Mouse (Mus musculus) CH12.LX (cell line): ENCODE results near the gene Pik3r4. TPM values are rescaled to one million over a fixed set of nuclear protein-coding genes. Genes with fewer than 3 reads are reported as not detected.
"Not testable (repeated sequence)": the region's sequence is repeated elsewhere in the genome, so short reads cannot be mapped to it uniquely, and the experiment has no call there.

ENCODE experiments used
- DNase-seq: peaks from one replicate; pipeline ENCODE4 v3.0.0-alpha.2; 2013; ENCODE audit errors: extremely low read depth
- H3K27ac ChIP-seq: 2 replicates; pipeline ENCODE4 v1.5.1; 2012; ENCODE audit warnings: low read depth, mild to moderate bottlenecking, control low read depth, moderate library complexity; ENCODE audit not compliant: insufficient read depth
- H3K27me3 ChIP-seq: replicated peaks from 2 replicates; pipeline ENCODE3; 2012; ENCODE audit warnings: inconsistent platforms
- H3K36me3 ChIP-seq, 2 experiments: replicated peaks in 1 of 2; 2 replicates each; pipeline versions ENCODE3 to v1.6.1; 2012; ENCODE audit warnings: inconsistent platforms in 1 of 2, low read length in 1 of 2, mild to moderate bottlenecking in 1 of 2, mixed read lengths in 1 of 2, moderate library complexity in 1 of 2; ENCODE audit not compliant: control insufficient read depth in 1 of 2, insufficient read depth in 1 of 2
- H3K4me1 ChIP-seq, 2 experiments: 2 replicates each; pipeline ENCODE4 v1.6.1; 2012; ENCODE audit warnings: inconsistent platforms in 1 of 2, moderate library complexity in 1 of 2; ENCODE audit not compliant: insufficient read depth in 2 of 2, control insufficient read depth in 1 of 2
- H3K4me2 ChIP-seq: 2 replicates; pipeline ENCODE4 v1.6.1; 2012; ENCODE audit warnings: low read depth, mild to moderate bottlenecking, control low read depth; ENCODE audit not compliant: poor library complexity, insufficient read depth, severe bottlenecking
- H3K4me3 ChIP-seq, 3 experiments: fragments of 150-350 bp in 1 of 3; sonication (generic) in 1 of 3; replicated peaks in 1 of 3; 2 replicates each; pipeline versions ENCODE3 to v1.5.1; 2011 to 2012; ENCODE audit warnings: low read depth in 2 of 3, low read length in 2 of 3, mild to moderate bottlenecking in 2 of 3, moderate library complexity in 2 of 3, control low read depth in 1 of 3, improper control_type of control experiment in 1 of 3, inconsistent platforms in 1 of 3, mixed read lengths in 1 of 3; ENCODE audit not compliant: poor library complexity in 1 of 3
- H3K79me2 ChIP-seq: replicated peaks from 2 replicates; pipeline ENCODE4 v1.6.1; 2012; ENCODE audit warnings: mild to moderate bottlenecking, moderate library complexity; ENCODE audit not compliant: control insufficient read depth, poor library complexity, insufficient read depth, severe bottlenecking; ENCODE audit errors: extremely low read depth
- H3K9ac ChIP-seq: 2 replicates; pipeline ENCODE4 v1.6.1; 2012; ENCODE audit warnings: low read depth, mild to moderate bottlenecking, control low read depth, moderate library complexity; ENCODE audit not compliant: insufficient read depth
- H3K9me3 ChIP-seq: replicated peaks from 2 replicates; pipeline ENCODE3; 2012; ENCODE audit warnings: low read length, inconsistent platforms, mixed read lengths
- BHLHE40 ChIP-seq: IDR thresholded peaks from 2 replicates; pipeline ENCODE4 v1.6.1; 2011; ENCODE audit warnings: mild to moderate bottlenecking, low read depth, low read length, improper control_type of control experiment
- CTCF ChIP-seq, 2 experiments: IDR thresholded peaks in 1 of 2; conservative IDR thresholded peaks in 1 of 2; 2 replicates each; pipeline ENCODE4 v1.5.1; 2011 to 2012; ENCODE audit warnings: low read depth in 2 of 2, low read length in 2 of 2, improper control_type of control experiment in 1 of 2, inconsistent platforms in 1 of 2, mild to moderate bottlenecking in 1 of 2, moderate library complexity in 1 of 2
- ETS1 ChIP-seq: conservative IDR thresholded peaks from 2 replicates; pipeline ENCODE4 v1.6.1; 2012; ENCODE audit warnings: low read depth, mild to moderate bottlenecking, inconsistent platforms, low read length, improper control_type of control experiment, moderate library complexity
- JUN ChIP-seq: IDR thresholded peaks from 2 replicates; pipeline ENCODE4 v1.6.1; 2011; ENCODE audit warnings: low read depth, mild to moderate bottlenecking, low read length, improper control_type of control experiment, moderate library complexity; ENCODE audit not compliant: insufficient read depth
- JUND ChIP-seq: conservative IDR thresholded peaks from 2 replicates; pipeline ENCODE4 v1.6.1; 2011; ENCODE audit warnings: low read depth, low read length, improper control_type of control experiment
- MAX ChIP-seq: IDR thresholded peaks from 2 replicates; pipeline ENCODE4 v1.6.1; 2011; ENCODE audit warnings: low read length, improper control_type of control experiment
- MAZ ChIP-seq: IDR thresholded peaks from 2 replicates; pipeline ENCODE4 v1.6.1; 2012; ENCODE audit warnings: low read depth, mild to moderate bottlenecking, inconsistent platforms, low read length, improper control_type of control experiment, moderate library complexity
- MEF2A ChIP-seq: IDR thresholded peaks from 2 replicates; pipeline ENCODE4 v1.6.1; 2014; ENCODE audit warnings: low read depth, mild to moderate bottlenecking, inconsistent platforms, low read length, improper control_type of control experiment, borderline replicate concordance
- NRF1 ChIP-seq: IDR thresholded peaks from 2 replicates; pipeline ENCODE4 v1.6.1; 2014; ENCODE audit warnings: low read depth, mild to moderate bottlenecking, inconsistent platforms, low read length, improper control_type of control experiment, moderate library complexity
- PAX5 ChIP-seq: IDR thresholded peaks from 2 replicates; pipeline ENCODE4 v1.6.1; 2012; ENCODE audit warnings: low read length, inconsistent platforms, mixed read lengths
- POLR2A ChIP-seq: IDR thresholded peaks from 2 replicates; pipeline ENCODE4 v1.6.1; 2011; ENCODE audit warnings: low read depth, mild to moderate bottlenecking, improper control_type of control experiment, low read length
- USF1 ChIP-seq: IDR thresholded peaks from 2 replicates; pipeline ENCODE4 v1.6.1; 2014; ENCODE audit warnings: low read depth, mild to moderate bottlenecking, inconsistent platforms, low read length, improper control_type of control experiment
- USF2 ChIP-seq: conservative IDR thresholded peaks from 2 replicates; pipeline ENCODE4 v1.6.1; 2011; ENCODE audit warnings: low read depth, low read length, improper control_type of control experiment
- ZC3H11A ChIP-seq: IDR thresholded peaks from 2 replicates; pipeline ENCODE4 v1.6.1; 2012; ENCODE audit warnings: low read depth, mild to moderate bottlenecking, inconsistent platforms, low read length, improper control_type of control experiment
- ZKSCAN1 ChIP-seq: IDR thresholded peaks from 2 replicates; pipeline ENCODE4 v1.6.1; 2012; ENCODE audit warnings: low read depth, inconsistent platforms, low read length, improper control_type of control experiment, borderline replicate concordance
- ZNF384 ChIP-seq: IDR thresholded peaks from 2 replicates; pipeline ENCODE4 v1.6.1; 2012; ENCODE audit warnings: low read depth, low read length, improper control_type of control experiment, inconsistent platforms
- dilution Hi-C: fragments of 300-500 bp; cut with MboI; formaldehyde crosslinking; loops from 2 replicates; pipeline ENCODE4 v1.14.3; 2020; ENCODE audit warnings: low sequenced_read_pairs; ENCODE audit not compliant: extremely low pct_unique_long_range_greater_than_20kb, extremely low pct_ligation_motif_present
- in situ Hi-C: fragments of 300-500 bp; cut with MboI; formaldehyde crosslinking; loops from 3 replicates; pipeline ENCODE4 v1.14.3; 2019; ENCODE audit warnings: low sequenced_read_pairs, low pct_ligation_motif_present, low pct_unique_long_range_greater_than_20kb, mixed read lengths
- polyA plus RNA-seq: library from polyadenylated mRNA; unstranded; fragments of >175 nt; gene quantifications from 2 replicates; pipeline ENCODE4 v1.2.1, GENCODE M21; 2012; ENCODE audit warnings: low read depth; ENCODE audit not compliant: insufficient read length
- total RNA-seq, 2 experiments: library from RNA; depleted of rRNA; stranded (reverse); fragments of 300-350 nt in 1 of 2; fragments of >200 nt in 1 of 2; gene quantifications; 2 replicates each; pipeline ENCODE4 v1.2.3; 2012 to 2014

The Pik3r4 gene
- total and polyA plus RNA-seq, 3 experiments, result 11.4 to 24.5 (median 18.3) TPM

DNA sequence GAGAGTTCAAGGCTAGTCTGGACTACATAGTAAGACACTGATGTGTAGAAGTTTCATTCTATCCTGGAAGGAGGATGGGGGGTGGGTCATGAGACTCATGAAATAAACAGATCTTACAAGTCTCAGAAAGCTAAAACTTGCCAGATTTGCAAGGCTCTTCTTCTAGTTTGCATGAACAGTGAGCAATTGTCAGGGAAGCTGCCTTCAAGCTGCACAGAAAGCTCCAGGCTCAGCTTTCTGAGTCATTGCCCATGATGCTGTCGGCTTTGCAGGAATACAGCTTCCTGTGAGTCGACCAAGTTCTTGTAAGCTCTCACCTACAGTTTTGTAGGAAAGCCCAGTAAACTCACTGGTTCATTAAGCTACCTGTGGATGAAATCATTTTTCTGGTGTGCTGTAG is 8.8 kb upstream of the Pik3r4 start:
- no peaks in the 10 kb centered on the region for H3K36me3 ChIP-seq
- dilution Hi-C loops, result no loop called here
- no peaks in the 10 kb centered on the region for H3K9me3 ChIP-seq
- no peak overlapping the region for H3K4me3 ChIP-seq
- no peak overlapping the region for H3K27ac ChIP-seq
- peaks cover 0 to 4% of the 10 kb centered on the region in 2 experiments; a peak in 2 of 4 replicates for H3K4me1 ChIP-seq
- H3K4me2 ChIP-seq, result no peak overlapping the region
- in situ Hi-C loops, result no loop called here
- H3K27me3 ChIP-seq, result peaks cover 2% of the 10 kb centered on the region
- H3K9ac ChIP-seq, result no peak overlapping the region
- no peaks in the 10 kb centered on the region for H3K79me2 ChIP-seq
- TF ChIP-seq ZKSCAN1 (no peak), BHLHE40 (no peak)
- TF ChIP-seq, all 38 proteins: peak for 0
- no peak for DNase-seq

DNA sequence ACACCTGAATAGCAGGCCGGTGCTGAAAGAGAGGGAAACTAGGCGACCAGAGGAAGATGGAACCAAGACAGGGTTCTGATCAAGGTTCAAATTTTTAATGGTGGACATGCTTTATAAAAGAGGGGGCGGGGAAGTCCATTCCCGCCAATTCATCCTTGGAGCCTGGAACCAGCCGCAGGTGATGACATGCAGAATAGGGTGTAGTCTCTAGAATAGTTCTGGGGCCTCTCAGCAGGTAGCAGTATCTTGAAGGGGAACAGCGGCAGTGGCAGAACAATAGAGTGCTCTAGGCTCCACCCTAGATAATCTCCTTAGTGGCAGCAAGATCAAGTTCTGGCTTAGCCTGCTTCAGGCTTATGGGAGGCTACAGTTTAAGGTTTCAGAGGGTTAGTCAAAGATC is 1.4 kb upstream of the Pik3r4 start:
- H3K4me3 ChIP-seq, H3K9ac ChIP-seq, H3K4me2 ChIP-seq, H3K27me3 ChIP-seq, in situ Hi-C loops, dilution Hi-C loops, H3K27ac ChIP-seq, DNase-seq, H3K9me3 ChIP-seq: not testable (repeated sequence)
- Histone ChIP-seq H3K79me2 (peaks cover 12% of the 10 kb centered on the region), H3K36me3 (peaks cover 20 to 22% of the 10 kb centered on the region in 2 experiments), H3K4me1 (peaks cover 0 to 38% of the 10 kb centered on the region in 2 experiments; a peak in 2 of 4 replicates)

DNA sequence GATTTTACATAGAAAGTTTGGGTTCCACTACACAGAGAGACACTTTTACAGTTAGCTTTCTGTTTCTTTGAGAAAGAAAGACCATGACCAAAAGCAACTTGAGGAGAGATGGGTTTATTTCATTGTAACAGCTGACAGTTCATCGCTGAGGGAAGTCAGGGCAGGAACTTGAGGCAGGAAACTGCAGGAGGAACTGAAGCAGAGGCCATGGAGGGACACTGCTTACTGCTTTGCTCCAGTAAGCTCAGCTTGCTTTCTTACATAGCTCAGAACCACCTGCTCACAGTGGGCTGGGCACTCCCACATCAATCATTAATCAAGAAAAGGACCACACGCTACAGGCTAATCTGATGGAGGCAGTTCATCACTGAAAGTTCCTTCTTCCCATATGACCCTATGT is 13.4 kb downstream of the Pik3r4 start:
- Histone ChIP-seq H3K4me1 (peaks cover 0 to 12% of the 10 kb centered on the region in 2 experiments; a peak in 2 of 4 replicates), H3K27me3 (no peaks in the 10 kb centered on the region), H3K79me2 (no peaks in the 10 kb centered on the region), H3K9me3 (no peaks in the 10 kb centered on the region), H3K36me3 (peaks cover 57 to 90% of the 10 kb centered on the region in 2 experiments), H3K4me2 (no peak overlapping the region), H3K27ac (no peak overlapping the region), H3K4me3 (no peak overlapping the region), H3K9ac (no peak overlapping the region)
- dilution Hi-C loops (no loop called here), in situ Hi-C loops (no loop called here)
- DNase-seq, result peak; percentile 15
- TF ChIP-seq JUN (no peak), BHLHE40 (no peak), ETS1 (no peak), USF2 (no peak), MEF2A (no peak), CTCF (conservative IDR thresholded peaks at IDR 0.05 in 1 of 2, IDR thresholded peaks at IDR 0.05 in 1 of 2; ENCODE audit: low read depth in 2 of 2, low read length in 2 of 2) (no peak), NRF1 (no peak), MAX (no peak), JUND (no peak), POLR2A (no peak), MAZ (no peak), ZKSCAN1 (no peak), USF1 (no peak), ZNF384 (no peak), ZC3H11A (no peak), PAX5 (no peak)
